Mouse (Mus musculus) erythroid progenitor cell, adult 5-6 weeks (primary cell): ENCODE data around the gene Tm9sf1. TPM values are rescaled to one million over a fixed set of nuclear protein-coding genes. Genes with fewer than 3 reads are reported as not detected.

ENCODE experiments used
- ATAC-seq: replicated peaks from 2 replicates; pipeline ENCODE4 v1.8.0; 2016; ENCODE audit warnings: moderate number of reproducible peaks, mild to moderate bottlenecking, moderate TSS enrichment, inconsistent platforms; ENCODE audit not compliant: poor library complexity, low FRiP score, severe bottlenecking
- total RNA-seq, 2 experiments: library from RNA; stranded (forward) in 1 of 2; stranded (reverse) in 1 of 2; fragments of 150-400 nt in 1 of 2; fragments of 186-747, 209-891 nt in 1 of 2; gene quantifications; 2 replicates each; pipeline versions ENCODE4 v1.2.3 to v1.2.4; 2015 to 2017; ENCODE audit warnings: low replicate concordance in 2 of 2

Tm9sf1 gene
- total RNA-seq, 2 experiments from 2014 or later, result 39.8 to 47.0 TPM

- ATAC-seq, result peak; percentile 80
Measured at GRCm38 (mm10) chr14:55635523-55636007, 8.0 kb downstream of the Tm9sf1 start, which contains the start of gene Ipo4. Ipo4 (minus strand) TSS chr14:55635957.

GRCm38 (mm10) chr14:55634874-55635522 lies 8.6 kb downstream of the Tm9sf1 start:
- ATAC-seq, result 0 out of 2 replicates have a peak, but pooled peaks have one; percentile 12

- peak; percentile 72 for ATAC-seq
Measured at GRCm38 (mm10) chr14:55629312-55629711, 14.3 kb downstream of the Tm9sf1 start.

- ATAC-seq, result peak; percentile 43; the same call in 1 of the 2 replicates
Measured at GRCm38 (mm10) chr14:55628077-55628827, 15.4 kb downstream of the Tm9sf1 start.

- peak; percentile 60 for ATAC-seq
Measured at GRCm38 (mm10) chr14:55618486-55619195, 25.0 kb downstream of the Tm9sf1 start.

GRCm38 (mm10) chr14:55617822-55618221 lies 25.8 kb downstream of the Tm9sf1 start, which contains the start of gene Rec8:
Rec8 (plus strand) TSS chr14:55618037.
- peak; percentile 84 for ATAC-seq

- ATAC-seq, result no peak
Measured at GRCm38 (mm10) chr14:55616844-55617243, 26.8 kb downstream of the Tm9sf1 start.

- ATAC-seq, result no peak
Measured at GRCm38 (mm10) chr14:55615876-55616275, 27.7 kb downstream of the Tm9sf1 start.

GRCm38 (mm10) chr14:55614565-55615178 lies 28.9 kb downstream of the Tm9sf1 start:
- ATAC-seq, result peak; percentile 46

- ATAC-seq, result no peak
Measured at GRCm38 (mm10) chr14:55613346-55613745, 30.3 kb downstream of the Tm9sf1 start.

- ATAC-seq, result no peak
Measured at GRCm38 (mm10) chr14:55608339-55608738, 35.3 kb downstream of the Tm9sf1 start.

- ATAC-seq, result 0 out of 2 replicates have a peak, but pooled peaks have one; percentile 27
Measured at GRCm38 (mm10) chr14:55605743-55606459, 37.7 kb downstream of the Tm9sf1 start.

GRCm38 (mm10) chr14:55604823-55605222 lies 38.8 kb downstream of the Tm9sf1 start:
- no peak for ATAC-seq

- peak; percentile 89 for ATAC-seq
Measured at GRCm38 (mm10) chr14:55603633-55604576, 39.7 kb downstream of the Tm9sf1 start.

- peak; percentile 11 for ATAC-seq
Measured at GRCm38 (mm10) chr14:55603271-55603632, 40.4 kb downstream of the Tm9sf1 start, which contains the start of gene Irf9. Irf9 (plus strand) TSS chr14:55603571.

GRCm38 (mm10) chr14:55598521-55599390 lies 44.9 kb downstream of the Tm9sf1 start:
- ATAC-seq, result no peak

- ATAC-seq, result no peak
Measured at GRCm38 (mm10) chr14:55596036-55596690, 47.4 kb downstream of the Tm9sf1 start.
